ENCODE assay signal across 8 mouse cellular contexts in the genomic region with DNA sequence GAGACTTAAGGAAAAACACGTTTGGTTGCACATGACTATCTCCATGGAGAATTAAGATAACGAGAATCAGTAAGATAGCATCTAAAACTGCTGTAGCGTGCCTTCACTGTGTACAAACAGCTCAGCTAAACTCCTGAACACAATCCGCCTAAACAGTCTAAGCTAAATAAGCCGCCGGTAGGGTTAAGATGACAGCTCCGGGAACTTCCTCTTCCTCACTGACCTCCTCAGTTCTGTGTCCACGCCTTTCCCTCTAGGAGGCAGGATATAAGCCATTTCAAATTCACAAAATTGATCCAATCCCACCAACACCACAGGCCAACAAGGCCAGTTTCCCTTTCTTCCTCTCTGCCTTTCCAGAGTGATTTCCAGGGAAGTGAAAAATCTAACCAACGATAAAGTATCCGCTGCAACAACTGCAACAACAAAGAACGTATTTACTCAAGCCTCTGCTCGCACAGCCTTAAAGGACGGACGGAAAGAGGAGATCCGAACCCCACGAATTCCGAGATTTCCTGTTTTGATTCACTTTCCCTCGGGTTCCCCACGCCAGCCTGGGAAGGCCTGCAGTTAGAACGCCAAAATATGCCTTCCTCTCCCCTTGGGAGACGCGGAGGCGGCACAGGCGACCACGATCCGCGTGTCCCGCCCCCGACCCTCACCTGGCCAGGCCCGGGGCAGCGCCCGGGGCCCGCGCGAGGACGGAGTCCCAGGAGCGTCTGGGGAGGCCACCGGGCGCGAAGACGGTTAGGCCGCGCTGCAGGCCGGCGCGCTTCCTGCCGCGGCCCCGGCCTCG. TPM values are rescaled to one million over a fixed set of nuclear protein-coding genes. Genes with fewer than 3 reads are reported as not detected.
A peak's percentile ranks its signal among the peaks of the same experiment; 100 is the strongest.
DNase-seq lines count a peak whose midpoint lies in the region; ATAC-seq and TF ChIP-seq lines count a peak whose summit lies in the region.

No protein-coding gene starts in this region.

- under 1% methylated on average over 30 of the region's 50 CpGs for WGBS in liver, embryonic 14.5 days (ENCODE audit: insufficient replicate concordance)

- peak overlapping the region; percentile 90 to 94 for H3K4me3 ChIP-seq in liver, embryonic 14.5 days (ENCODE audit: insufficient read depth in 1 of 2, low read depth in 2 of 2, low read length in 2 of 2)

- peak overlapping the region; percentile 83; the same call in 1 of the 2 replicates for H3K27ac ChIP-seq in liver, embryonic 14.5 days

- peak overlapping the region; percentile 90 for H3K9ac ChIP-seq in liver, embryonic 14.5 days (replicated peaks)

- no peak for TF ChIP-seq CTCF in liver, embryonic 14.5 days (IDR thresholded peaks at IDR 0.05; ENCODE audit: low read depth)

- no peak for ATAC-seq in liver, embryonic 14.5 days (ENCODE audit: insufficient read depth)

- DNase-seq in spleen, adult 12 weeks (ENCODE audit: low spot score), result peak; percentile 8
- DNase-seq in spleen, postnatal 14 days (ENCODE audit: low spot score in 2 of 2), result no peak
- DNase-seq in cerebellum, postnatal 14 days, result peak; percentile 36 to 45
- DNase-seq in heart, adult 8-10 months (ENCODE audit: low spot score), result peak; percentile 62
- DNase-seq in kidney, adult 9 months, result peak; percentile 63
- DNase-seq in liver, embryonic 14.5 days (ENCODE audit: low read depth in 3 of 3, low spot score in 3 of 3), result peak in 1 of 3 experiments; percentile 36
- peak; percentile 16 to 40 for DNase-seq in natural killer cell, adult 2 months (ENCODE audit: low spot score in 2 of 2)
- peak; percentile 66 for DNase-seq in testis, postnatal 14 days (ENCODE audit: low spot score)

- no peak for TF ChIP-seq EP300 in liver, embryonic 14.5 days (IDR thresholded peaks at IDR 0.05; ENCODE audit: low read depth)

- no peaks in the 10 kb centered on the region for H3K9me3 ChIP-seq in liver, embryonic 14.5 days (ENCODE audit: control insufficient read depth, low read length)

- no peaks in the 10 kb centered on the region for H3K27me3 ChIP-seq in liver, embryonic 14.5 days (ENCODE audit: control insufficient read depth, insufficient read depth, low read length)

- peak overlapping the region; percentile 95 for H3K4me2 ChIP-seq in liver, embryonic 14.5 days (ENCODE audit: low read depth)

- peaks cover 11 to 14% of the 10 kb centered on the region in 2 experiments for H3K4me1 ChIP-seq in liver, embryonic 14.5 days (replicated peaks; ENCODE audit: control insufficient read depth in 2 of 2, insufficient read depth in 2 of 2, low read length in 1 of 2)

- no peaks in the 10 kb centered on the region for H3K36me3 ChIP-seq in liver, embryonic 14.5 days (replicated peaks; ENCODE audit: control insufficient read depth, insufficient read depth, low read depth)

RNA-seq across cellular contexts. Expression of gene Cnot6l, which starts 3.3 kb away (rescaled TPM):
- 10 to 100 TPM; 47.5 to 56.6 (median 55.9) TPM for total RNA-seq in heart, adult 8-10 months (2022)
- polyA plus RNA-seq in liver, embryonic 14.5 days (2012; rRNA removed), result 1.8 and 2.8 TPM in 2 replicates
- 4.8 and 5.8 TPM in 2 replicates for polyA plus RNA-seq in liver, embryonic 14.5 days (2014; fragmentation: Nextera tagmentation; extraction: Ambion mirVana)

RNA-seq across cellular contexts. Expression of gene Mrpl1, which starts 48.6 kb away (rescaled TPM):
- total RNA-seq in heart, adult 8-10 months (2022), result 10 to 100 TPM; 25.4 to 32.5 (median 30.0) TPM
- polyA plus RNA-seq in liver, embryonic 14.5 days (2012; rRNA removed), result 3.4 and 6.0 TPM in 2 replicates
- 14.7 and 15.6 TPM in 2 replicates for polyA plus RNA-seq in liver, embryonic 14.5 days (2014; fragmentation: Nextera tagmentation; extraction: Ambion mirVana)

Comparison
In these comparisons a context has a peak if more than half of its experiments do, and no peak if none do; other contexts are left out.
1. DNase-seq: peak in spleen, adult 12 weeks (single experiment), cerebellum, postnatal 14 days (2 of 2), heart, adult 8-10 months (single experiment), kidney, adult 9 months (single experiment), natural killer cell, adult 2 months (2 of 2) and testis, postnatal 14 days (single experiment); none in spleen, postnatal 14 days (0 of 2).